Mouse (Mus musculus) left cerebral cortex, adult 2 months (tissue): Measurements from ENCODE around the gene Fgfr2. TPM values are rescaled to one million over a fixed set of nuclear protein-coding genes. Genes with fewer than 3 reads are reported as not detected.
A peak's percentile ranks its signal among the peaks of the same experiment; 100 is the strongest.

Experiments
- DNase-seq, 2 experiments: peaks; one replicate each; pipeline ENCODE4 v3.0.0; 2021 to 2022; ENCODE audit warnings: low spot score in 2 of 2, mixed read lengths in 1 of 2; ENCODE audit errors: extremely low spot score in 1 of 2
- H3K27ac ChIP-seq: fragments of 200-600 bp; 2 replicates; pipeline ENCODE4 v1.8.1; 2022
- H3K4me3 ChIP-seq: fragments of 200-600 bp; 2 replicates; pipeline ENCODE4 v1.8.1; 2022
- CTCF ChIP-seq: fragments of 200-600 bp; IDR thresholded peaks from 2 replicates; pipeline ENCODE4 v1.8.1; 2022; ENCODE audit warnings: antibody characterized with exemption, mild to moderate bottlenecking, moderate library complexity
- intact Hi-C: fragments of 180-260 bp; cut with DNase I; formaldehyde crosslinking; loops from one replicate; pipeline ENCODE4 v1.15.1; 2025
- total RNA-seq, 2 experiments: library from RNA; stranded (reverse); gene quantifications; 2 replicates each; pipeline ENCODE4 v1.2.3; 2021

The Fgfr2 gene
- total RNA-seq, 2 experiments from 2014 or later: 47.3 to 47.4 TPM

DNA sequence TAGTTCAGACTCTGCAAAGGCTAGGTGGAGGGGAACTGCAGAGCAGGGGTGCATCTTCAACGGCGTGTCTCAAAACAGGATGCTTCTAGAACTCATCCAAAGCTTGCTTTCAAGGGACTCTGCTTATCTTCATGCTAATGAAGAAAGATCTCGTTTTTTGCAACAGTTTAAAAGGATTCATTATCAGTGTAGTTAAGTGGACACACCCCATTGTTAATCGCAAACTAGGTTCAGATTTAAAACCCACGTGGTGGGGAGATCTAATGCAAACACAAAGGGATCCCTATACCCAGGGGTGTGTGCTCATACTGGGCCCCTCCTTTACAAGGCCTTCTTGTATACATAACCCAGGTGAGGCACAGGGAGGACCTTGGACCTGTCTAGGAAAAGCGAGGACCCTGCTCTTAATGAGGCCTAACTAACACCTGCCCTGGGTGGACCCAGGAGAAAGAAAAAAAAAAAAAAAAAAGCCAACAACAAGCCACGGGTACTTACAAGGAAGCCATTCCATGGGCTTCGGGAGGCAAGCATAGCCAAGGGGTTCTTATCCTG lies 93.6 kb downstream of the Fgfr2 start:
- intact Hi-C loops: loop anchor here (5.0 kb wide), 1 partner anchor 543 kb away; no protein-coding TSS in a partner anchor
- Histone ChIP-seq H3K27ac (no peak overlapping the region), H3K4me3 (no peak overlapping the region)
- DNase-seq: no peak
- no peak for TF ChIP-seq CTCF

- intact Hi-C loops: no loop called here
- no peak for DNase-seq
- H3K4me3 ChIP-seq: no peak overlapping the region
- TF ChIP-seq CTCF: no peak
- no peak overlapping the region for H3K27ac ChIP-seq
These were observed 94.1 kb downstream of the Fgfr2 start for GRCm38 (mm10) chr7:133029004-133029403.

DNA sequence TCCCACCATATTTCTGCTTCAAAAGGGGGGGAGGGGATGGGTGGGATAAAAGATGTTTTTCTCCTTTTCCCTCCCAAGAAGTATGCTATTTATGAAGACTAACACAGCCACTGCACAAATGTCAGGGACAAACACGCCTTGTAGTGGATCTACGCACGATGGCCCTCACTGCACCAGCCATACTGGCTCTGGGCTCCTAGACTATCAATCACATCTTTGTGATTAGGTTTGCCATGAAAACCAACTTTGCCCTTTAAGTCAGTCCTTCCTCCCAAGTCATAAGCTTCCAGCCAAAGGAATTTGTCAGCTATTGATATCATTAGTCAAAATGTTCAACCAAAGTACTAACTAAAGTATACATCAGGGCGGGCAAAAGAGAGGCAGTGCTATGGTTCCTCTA lies 95.2 kb downstream of the Fgfr2 start:
- Histone ChIP-seq H3K27ac (no peak overlapping the region), H3K4me3 (no peak overlapping the region)
- intact Hi-C loops: no loop called here
- DNase-seq: no peak
- no peak for TF ChIP-seq CTCF

DNA sequence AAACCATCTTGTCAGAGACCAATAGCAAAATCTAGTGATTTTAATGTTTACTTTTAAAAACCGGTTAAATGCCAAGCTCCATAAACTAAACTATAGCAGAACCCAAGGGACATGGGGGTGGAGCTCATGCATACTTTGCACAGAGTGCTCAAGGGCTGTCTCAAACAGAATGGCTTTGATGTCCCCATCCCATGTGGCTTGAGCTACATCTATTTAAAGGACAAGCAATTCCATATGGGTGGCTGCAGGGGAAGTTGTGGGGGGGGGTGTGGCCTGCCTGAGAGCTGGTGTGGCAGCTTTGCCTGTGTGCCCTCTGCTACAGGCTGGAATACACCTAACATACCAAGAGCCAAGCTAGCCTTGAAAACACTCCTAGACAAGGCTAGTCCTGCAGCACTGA lies 98.5 kb downstream of the Fgfr2 start:
- Histone ChIP-seq H3K27ac (no peak overlapping the region), H3K4me3 (no peak overlapping the region)
- TF ChIP-seq CTCF: no peak
- intact Hi-C loops: no loop called here
- no peak for DNase-seq

DNA sequence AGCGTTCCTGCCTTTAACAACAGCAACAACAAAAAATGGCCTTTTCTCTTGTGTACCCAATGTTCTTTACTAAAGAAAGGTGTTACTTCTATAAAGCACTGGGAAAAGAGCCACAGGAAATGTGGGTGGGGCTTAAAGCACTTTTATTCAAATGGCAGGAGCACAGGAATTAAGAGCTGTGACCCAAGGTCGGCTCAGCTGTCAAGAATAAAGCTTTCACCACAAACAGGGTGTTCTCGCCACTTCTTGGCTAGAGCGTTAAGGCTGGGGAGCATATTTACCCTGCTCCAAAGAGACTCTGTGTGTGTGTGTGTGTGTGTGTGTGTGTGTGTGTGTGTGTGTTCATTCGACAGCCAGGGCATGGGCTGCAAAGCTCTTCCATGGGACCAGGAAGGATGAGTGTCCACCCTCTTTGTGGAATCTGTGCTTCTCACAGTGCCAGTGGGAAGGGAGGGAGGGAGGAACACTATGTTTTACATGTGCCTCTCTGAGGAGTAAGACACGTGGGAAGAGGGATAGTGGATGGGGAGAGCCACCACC lies 103.6 kb downstream of the Fgfr2 start:
- intact Hi-C loops: no loop called here
- TF ChIP-seq CTCF: no peak
- Histone ChIP-seq H3K27ac (no peak overlapping the region), H3K4me3 (no peak overlapping the region)
- no peak for DNase-seq

DNA sequence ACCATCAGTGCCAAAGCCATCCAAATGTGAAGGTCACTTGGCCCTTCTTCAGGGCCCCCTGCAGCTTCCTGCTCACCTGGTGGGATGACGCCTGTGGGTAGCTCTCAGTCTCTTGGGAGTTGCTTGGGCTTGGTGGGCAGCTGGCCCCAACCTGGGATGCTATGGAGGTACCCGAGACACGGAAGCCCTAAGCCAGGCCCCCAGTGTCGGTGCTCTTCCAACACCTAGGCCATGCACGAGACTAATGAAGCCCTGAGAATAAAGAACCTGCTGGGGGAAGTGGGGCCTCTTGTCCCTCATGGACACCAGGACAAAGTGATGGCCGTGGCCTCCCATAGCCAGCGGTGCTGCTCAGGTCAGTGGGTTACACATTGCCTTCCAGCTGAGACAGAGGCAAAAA lies 104.2 kb downstream of the Fgfr2 start:
- no peak for TF ChIP-seq CTCF
- no peak for DNase-seq

GRCm38 (mm10) chr7:133015416-133016070 lies 107.6 kb downstream of the Fgfr2 start:
- DNase-seq: no peak
- Histone ChIP-seq H3K4me3 (no peak overlapping the region), H3K27ac (no peak overlapping the region)
- TF ChIP-seq CTCF: no peak
- intact Hi-C loops: no loop called here

More for the DNA sequence above, 104.2 kb downstream of the Fgfr2 start:
- no peak overlapping the region for H3K27ac ChIP-seq
- intact Hi-C loops: no loop called here
- no peak overlapping the region for H3K4me3 ChIP-seq

GRCm38 (mm10) chr7:133014631-133015030 lies 108.5 kb downstream of the Fgfr2 start:
- TF ChIP-seq CTCF: no peak
- Histone ChIP-seq H3K4me3 (no peak overlapping the region), H3K27ac (no peak overlapping the region)
- intact Hi-C loops: loop anchor here (5.0 kb wide), 1 partner anchor 623 kb away; the partner anchor contains the start of gene Edrf1
- DNase-seq: no peak

DNA sequence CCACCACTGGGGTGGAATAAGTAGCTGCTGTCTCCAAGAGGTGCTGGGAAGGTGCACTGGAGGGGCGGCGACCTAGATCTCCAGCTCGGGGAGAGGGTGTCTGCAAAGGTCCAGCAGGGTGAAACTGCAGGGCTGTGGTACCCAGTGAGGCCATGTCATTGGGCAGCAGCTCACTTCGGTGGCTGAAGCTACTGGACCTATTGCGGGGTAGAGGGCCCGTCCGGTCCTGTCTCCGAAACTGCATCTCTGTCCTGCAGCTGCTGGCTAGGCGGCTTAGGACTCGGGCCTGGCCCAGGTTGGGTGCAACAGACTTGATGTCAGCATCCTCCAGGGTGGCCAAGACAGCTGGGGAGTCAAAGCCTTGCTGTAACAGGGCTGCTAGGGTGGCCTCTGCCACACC lies 109.2 kb downstream of the Fgfr2 start:
- no peak for DNase-seq
- no peak for TF ChIP-seq CTCF
- intact Hi-C loops: loop anchor here (5.0 kb wide), 1 partner anchor 623 kb away; the partner anchor contains the start of gene Edrf1
- Histone ChIP-seq H3K4me3 (no peak overlapping the region), H3K27ac (no peak overlapping the region)

GRCm38 (mm10) chr7:133012637-133013366 lies 110.3 kb downstream of the Fgfr2 start:
- H3K4me3 ChIP-seq: no peak overlapping the region
- intact Hi-C loops: loop anchor here (5.0 kb wide), 1 partner anchor 624 kb away; the partner anchor contains the start of gene Edrf1
- peak in 1 of 2 experiments; percentile 50 for DNase-seq
- TF ChIP-seq CTCF: no peak
- no peak overlapping the region; the same call in 1 of the 2 replicates for H3K27ac ChIP-seq

GRCm38 (mm10) chr7:133011611-133012010 lies 111.5 kb downstream of the Fgfr2 start:
- H3K27ac ChIP-seq: no peak overlapping the region
- H3K4me3 ChIP-seq: no peak overlapping the region
- TF ChIP-seq CTCF: no peak
- no peak for DNase-seq
- intact Hi-C loops: loop anchor here (5.0 kb wide), 1 partner anchor 626 kb away; the partner anchor contains the start of gene Edrf1

- H3K4me3 ChIP-seq: no peak overlapping the region
- no peak overlapping the region for H3K27ac ChIP-seq
- intact Hi-C loops: loop anchor here (5.0 kb wide), 1 partner anchor 626 kb away; the partner anchor contains the start of gene Edrf1
- TF ChIP-seq CTCF: no peak
- DNase-seq: no peak
These were observed 112.0 kb downstream of the Fgfr2 start for GRCm38 (mm10) chr7:133011191-133011590.
